Mouse (Mus musculus) v-Abl transformed pro-B cells (cell line): ENCODE measurements around the gene Alkbh1.

Source experiments
- in situ Hi-C, 2 experiments: fragments of 400-800 bp; cut with MboI; formaldehyde crosslinking; loops; one replicate each; pipeline ENCODE4 v1.15.1; 2025; ENCODE audit not compliant: unreplicated experiment in 2 of 2

Alkbh1 gene

DNA sequence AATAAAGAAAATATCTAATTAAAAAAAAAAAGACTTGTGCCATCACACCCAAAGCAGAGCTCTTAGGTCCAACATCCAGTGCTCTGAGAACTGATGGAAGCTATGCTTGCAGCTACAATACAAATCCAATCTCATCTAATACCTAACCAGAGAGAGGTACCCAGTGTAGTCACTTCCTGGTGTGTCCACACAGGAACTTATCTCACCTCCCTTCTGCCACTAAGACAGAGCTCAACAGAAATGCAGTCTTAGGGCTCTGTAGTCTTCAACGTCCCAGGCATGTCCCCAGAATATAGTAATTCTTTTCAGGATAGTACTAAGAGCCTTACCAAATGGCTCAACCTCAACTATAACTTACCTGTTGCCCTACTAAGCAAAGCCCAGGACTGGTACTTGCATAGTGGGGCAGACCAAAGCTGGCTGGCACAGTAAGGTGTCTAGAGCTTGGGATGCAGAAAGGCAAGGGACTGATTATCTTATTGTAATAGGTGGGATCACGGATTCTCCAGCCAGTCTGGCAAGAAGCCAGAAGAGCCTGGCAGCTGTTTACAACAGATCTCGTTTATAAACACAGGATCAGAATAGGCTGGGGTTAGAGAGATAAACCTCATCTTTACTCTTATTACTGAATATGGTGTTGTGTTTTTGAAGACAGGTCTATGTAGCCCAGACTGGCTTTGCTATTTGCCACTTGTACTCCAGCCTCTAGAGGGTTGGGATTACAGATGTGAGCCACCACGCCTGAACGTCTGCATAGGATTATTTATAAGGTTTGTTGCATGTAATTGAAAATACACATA is 21.9 kb downstream of the Alkbh1 start:
- in situ Hi-C loops: loop anchor here (25.0 kb wide), 5 partner anchors 640 to 1890 kb away; partner anchors contain the start of genes Adck1 (in 1 of the 2) and Nrxn3 (in 1 of the 2)

GRCm38 (mm10) chr12:87419974-87420485 is 23.8 kb downstream of the Alkbh1 start:
- in situ Hi-C loops: loop anchor here (10.0 to 25.0 kb wide), 8 partner anchors 642 to 1965 kb away; partner anchors contain the start of genes Adck1 (in 1 of the 2) and Nrxn3 (in 1 of the 2)

GRCm38 (mm10) chr12:87418921-87419320 is 24.9 kb downstream of the Alkbh1 start:
- in situ Hi-C loops: loop anchor here (10.0 to 25.0 kb wide), 8 partner anchors 643 to 1966 kb away; partner anchors contain the start of genes Adck1 (in 1 of the 2) and Nrxn3 (in 1 of the 2)

GRCm38 (mm10) chr12:87416690-87417089 is 27.1 kb downstream of the Alkbh1 start:
- in situ Hi-C loops: loop anchor here (10.0 to 25.0 kb wide), 8 partner anchors 646 to 1968 kb away; partner anchors contain the start of genes Adck1 (in 1 of the 2) and Nrxn3 (in 1 of the 2)

DNA sequence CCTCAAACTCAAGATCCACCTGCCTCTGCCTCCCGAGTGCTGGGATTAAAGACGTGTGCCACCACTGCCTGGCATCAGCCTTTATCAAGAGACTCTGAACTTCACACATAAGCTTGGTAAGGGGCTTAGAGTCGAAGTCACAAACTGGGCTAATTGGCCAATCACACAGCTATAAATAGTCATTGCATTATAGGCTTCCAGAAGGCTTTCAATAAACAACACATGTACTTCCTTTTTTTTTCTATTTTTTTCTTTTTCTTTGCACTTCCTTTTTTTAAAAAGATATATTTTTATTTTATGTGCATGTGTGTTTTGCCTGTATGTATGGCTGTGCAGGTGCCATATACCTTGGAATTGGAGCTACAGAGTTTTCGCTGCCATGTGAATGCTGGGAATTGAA is 28.5 kb downstream of the Alkbh1 start:
- in situ Hi-C loops: loop anchor here (10.0 to 25.0 kb wide), 8 partner anchors 647 to 1969 kb away; partner anchors contain the start of genes Adck1 (in 1 of the 2) and Nrxn3 (in 1 of the 2)

DNA sequence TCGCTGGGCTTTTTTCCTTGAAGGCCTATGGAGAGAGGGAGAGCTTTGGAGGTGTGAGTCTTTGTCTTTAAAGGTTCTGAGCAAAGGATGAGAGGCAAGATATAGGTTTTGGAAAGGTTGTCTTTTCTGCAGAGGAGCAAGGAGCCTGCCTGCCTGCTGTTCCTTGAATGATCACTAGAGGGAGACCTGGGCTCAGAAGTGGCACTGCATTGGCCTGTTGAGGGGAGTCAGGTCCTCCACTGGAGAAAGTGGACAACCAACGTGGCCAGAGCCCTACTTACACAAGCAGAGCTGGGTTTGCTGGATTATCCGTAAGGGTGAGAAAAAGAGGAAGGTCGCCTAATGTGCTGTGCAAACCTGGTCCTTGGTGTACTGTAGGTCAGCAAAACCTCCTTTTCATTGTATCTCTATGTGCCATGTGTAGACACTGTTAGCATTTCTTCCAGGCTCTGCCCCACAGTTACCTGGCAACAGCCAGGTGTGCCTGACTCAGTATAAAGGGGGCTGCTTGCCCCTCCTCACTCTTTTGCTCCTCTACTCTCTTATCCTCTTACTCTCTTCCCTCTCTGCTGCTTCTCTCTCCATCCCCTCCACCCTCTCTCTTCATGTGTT is 30.5 kb downstream of the Alkbh1 start:
- in situ Hi-C loops: loop anchor here (10.0 to 25.0 kb wide), 8 partner anchors 649 to 1972 kb away; partner anchors contain the start of genes Adck1 (in 1 of the 2) and Nrxn3 (in 1 of the 2)

- in situ Hi-C loops: loop anchor here (10.0 to 25.0 kb wide), 8 partner anchors 651 to 1974 kb away; partner anchors contain the start of genes Adck1 (in 1 of the 2) and Nrxn3 (in 1 of the 2)
Measured at GRCm38 (mm10) chr12:87410999-87411398, 32.8 kb downstream of the Alkbh1 start.

GRCm38 (mm10) chr12:87409123-87409522 is 34.7 kb downstream of the Alkbh1 start:
- in situ Hi-C loops: loop anchor here (25.0 kb wide), 5 partner anchors 653 to 1903 kb away; partner anchors contain the start of genes Adck1 (in 1 of the 2) and Nrxn3 (in 1 of the 2)

DNA sequence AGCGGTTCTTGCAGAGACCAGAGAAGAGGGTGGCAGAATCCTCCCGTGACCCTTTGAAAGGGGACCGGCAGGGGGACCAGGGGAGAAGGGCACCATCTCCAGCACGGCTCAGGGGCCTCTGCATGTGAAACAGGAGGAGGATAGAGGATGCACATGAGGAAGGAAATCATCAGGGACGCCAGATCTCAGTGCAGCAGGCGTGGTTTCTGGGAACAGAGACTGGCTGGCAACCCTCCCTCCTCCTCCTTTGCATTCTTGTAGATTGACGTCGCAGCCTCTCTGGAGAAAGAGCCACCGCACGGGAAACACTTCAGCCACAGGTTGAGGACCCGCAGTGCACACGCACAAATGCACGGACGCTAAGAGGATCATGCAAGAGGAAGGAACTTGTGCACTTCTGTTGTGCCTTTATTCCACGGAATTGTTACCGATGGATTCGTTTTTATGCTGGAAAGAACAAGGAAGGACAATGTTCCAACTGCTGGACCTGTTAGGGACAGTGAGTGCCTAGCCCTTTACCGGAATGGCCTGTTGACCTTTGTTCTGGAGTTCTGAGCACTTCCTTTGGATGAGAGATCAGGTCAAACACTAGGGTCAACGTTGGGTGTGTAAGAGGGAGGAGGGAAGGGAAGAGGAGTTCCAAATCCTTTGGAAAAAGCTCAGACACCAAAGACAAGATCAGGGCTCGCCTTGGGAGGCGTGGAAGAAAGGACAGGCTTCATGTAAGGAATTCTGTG is 35.8 kb downstream of the Alkbh1 start:
- in situ Hi-C loops: loop anchor here (25.0 kb wide), 5 partner anchors 654 to 1904 kb away; partner anchors contain the start of genes Adck1 (in 1 of the 2) and Nrxn3 (in 1 of the 2)

DNA sequence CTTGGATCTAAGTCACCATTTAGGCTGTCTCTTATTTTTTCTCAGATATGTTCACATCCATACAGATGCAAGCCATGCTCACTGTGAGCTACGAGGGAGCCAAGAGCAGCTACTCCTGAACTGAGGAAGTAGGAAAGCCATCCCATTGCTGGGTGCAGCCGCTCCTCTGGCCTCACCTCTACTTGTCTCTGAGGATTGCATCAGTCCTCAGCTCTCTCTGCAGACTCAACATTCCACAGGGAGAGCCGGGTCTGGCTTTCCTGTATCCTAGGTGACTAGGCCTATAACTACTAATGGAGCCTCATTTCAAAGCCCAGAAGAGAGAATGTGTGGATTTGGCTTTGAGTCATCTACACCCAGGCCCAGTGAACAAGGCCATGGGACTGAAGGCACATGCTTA is 38.1 kb downstream of the Alkbh1 start:
- in situ Hi-C loops: loop anchor here (25.0 kb wide), 5 partner anchors 657 to 1907 kb away; partner anchors contain the start of genes Adck1 (in 1 of the 2) and Nrxn3 (in 1 of the 2)

DNA sequence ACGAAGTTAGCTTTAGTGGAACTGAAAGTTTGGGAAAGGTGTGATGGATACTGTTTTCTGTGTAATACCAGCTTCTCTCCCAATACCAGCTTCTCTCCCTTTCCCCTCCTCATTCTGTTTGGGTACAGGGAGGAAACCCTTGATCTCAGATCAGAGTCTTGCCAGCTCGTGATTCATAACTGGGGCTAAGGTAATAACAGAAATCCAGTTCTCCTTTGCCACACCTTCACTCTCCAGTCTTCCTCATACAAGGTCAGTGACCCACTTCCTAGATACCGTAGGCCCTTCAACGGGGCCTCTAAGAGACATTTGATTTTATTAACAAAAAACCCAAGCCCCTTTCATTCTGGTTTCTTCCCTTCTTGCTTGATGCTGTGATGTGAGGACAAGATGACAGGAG is 38.7 kb downstream of the Alkbh1 start:
- in situ Hi-C loops: loop anchor here (25.0 kb wide), 5 partner anchors 657 to 1907 kb away; partner anchors contain the start of genes Adck1 (in 1 of the 2) and Nrxn3 (in 1 of the 2)

DNA sequence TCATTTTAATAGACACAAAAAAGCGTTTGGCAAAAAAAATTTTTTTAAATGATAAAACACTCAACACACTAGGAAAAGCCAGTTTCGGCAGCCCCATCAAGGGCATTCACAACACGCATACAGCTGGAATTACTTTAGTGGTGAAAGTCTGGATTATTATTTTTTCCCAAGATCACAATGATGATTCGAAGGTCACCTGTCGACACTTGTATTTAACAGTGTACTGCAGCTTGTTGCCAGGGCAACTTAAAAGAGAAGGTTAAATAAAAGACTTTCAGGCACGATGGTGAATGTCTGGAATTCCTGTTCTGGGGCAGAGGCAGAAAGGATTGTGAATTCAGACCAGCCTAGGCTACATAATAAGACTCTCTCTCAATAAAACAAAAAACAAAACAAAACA is 41.9 kb downstream of the Alkbh1 start:
- in situ Hi-C loops: loop anchor here (25.0 kb wide), 5 partner anchors 660 to 1910 kb away; partner anchors contain the start of genes Adck1 (in 1 of the 2) and Nrxn3 (in 1 of the 2)

GRCm38 (mm10) chr12:87399119-87399819 is 44.5 kb downstream of the Alkbh1 start:
- in situ Hi-C loops: no loop called here

- in situ Hi-C loops: no loop called here
Measured at GRCm38 (mm10) chr12:87397811-87398417, 45.9 kb downstream of the Alkbh1 start.

- in situ Hi-C loops: no loop called here
Measured at GRCm38 (mm10) chr12:87397126-87397525, 46.7 kb downstream of the Alkbh1 start.

DNA sequence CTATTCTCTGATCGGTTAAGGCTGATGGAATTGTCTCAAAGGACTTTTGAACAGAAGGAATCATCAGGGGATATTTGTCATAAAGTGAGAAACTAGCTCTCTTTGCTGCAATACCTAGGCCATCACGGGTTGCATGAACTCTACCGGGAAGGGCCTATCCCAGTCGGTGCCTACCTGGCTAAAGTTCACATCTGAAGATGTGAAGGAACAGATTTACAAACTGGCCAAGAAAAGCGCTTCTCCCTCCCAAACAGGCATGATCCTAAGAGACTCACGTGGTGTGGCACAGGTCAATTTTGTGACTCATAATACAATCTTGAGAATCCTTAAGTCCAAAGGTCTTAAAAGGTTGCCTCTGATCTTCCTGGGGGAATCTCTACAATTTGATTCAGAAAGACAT is 49.5 kb downstream of the Alkbh1 start:
- in situ Hi-C loops: no loop called here

DNA sequence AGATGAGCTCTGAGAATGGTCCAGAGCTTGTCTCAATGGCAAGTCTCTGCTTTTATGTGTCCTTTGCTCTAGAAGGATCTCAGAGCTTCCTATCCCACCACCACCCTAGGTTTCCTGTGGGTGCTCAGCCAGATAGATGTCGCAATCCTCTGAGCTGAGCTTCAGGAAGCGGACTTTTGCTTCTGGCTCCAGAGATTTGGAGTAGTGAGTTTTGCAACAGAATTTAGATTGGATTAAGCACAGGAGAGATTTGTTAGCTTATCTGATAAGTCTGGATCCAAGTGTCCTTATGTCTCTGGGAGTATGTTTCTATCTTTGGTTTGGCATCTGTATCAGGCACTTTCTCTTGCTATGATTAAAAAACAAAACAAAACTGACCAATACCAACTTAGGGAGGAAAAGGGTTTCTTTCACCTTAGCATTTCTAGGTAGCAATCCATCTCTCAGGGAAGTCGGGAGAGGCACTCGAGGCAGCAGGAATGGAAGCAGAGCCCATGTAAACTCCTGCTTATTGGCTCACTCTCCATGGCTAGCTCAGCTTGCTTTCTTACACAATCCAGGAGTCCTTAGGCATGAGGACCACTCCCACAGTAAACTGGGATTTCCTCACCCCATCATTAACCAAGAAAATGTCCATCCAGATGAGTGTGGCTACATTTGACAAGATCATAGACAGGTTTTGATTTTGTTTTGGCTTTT is 50.2 kb downstream of the Alkbh1 start:
- in situ Hi-C loops: no loop called here

DNA sequence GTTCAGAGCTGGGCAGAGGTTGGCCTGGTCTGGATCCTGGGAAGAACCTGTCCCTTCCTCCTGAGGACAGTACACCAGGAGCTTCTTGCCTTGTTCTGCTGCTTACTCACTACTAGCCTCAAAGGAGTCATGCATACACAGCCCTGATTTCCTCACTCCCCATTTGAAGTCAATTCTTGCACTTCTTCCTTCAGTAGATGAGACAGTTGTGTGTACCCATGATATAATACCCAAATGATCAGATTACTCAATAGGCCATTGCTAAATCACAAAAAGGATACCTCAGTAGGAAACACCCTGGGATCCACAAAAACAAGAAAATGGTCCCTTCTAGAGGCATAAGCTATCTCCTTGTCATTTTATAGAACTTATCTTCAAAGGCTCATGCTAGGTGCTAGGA is 52.5 kb downstream of the Alkbh1 start:
- in situ Hi-C loops: no loop called here
